Mouse (Mus musculus) liver, adult 2 months (tissue): ENCODE results near the gene Padi2. TPM values are rescaled to one million over a fixed set of nuclear protein-coding genes. Genes with fewer than 3 reads are reported as not detected.

ENCODE experiments used
- DNase-seq: peaks from one replicate; pipeline ENCODE4 v3.0.0-alpha.2; 2011; ENCODE audit warnings: low read depth, low spot score; ENCODE audit errors: extremely low read depth
- H3K27ac ChIP-seq: fragments of 200-500 bp; replicated peaks from 2 replicates; pipeline ENCODE4 v1.5.1; 2012; ENCODE audit warnings: low read depth, mild to moderate bottlenecking, control low read depth, inconsistent platforms, low read length; ENCODE audit not compliant: insufficient read depth
- H3K27me3 ChIP-seq: fragments of 200-500 bp; 2 replicates; pipeline ENCODE4 v1.6.1; 2012; ENCODE audit warnings: mild to moderate bottlenecking, moderate library complexity, low read length, inconsistent platforms; ENCODE audit not compliant: control insufficient read depth, insufficient read depth
- H3K36me3 ChIP-seq: fragments of 200-500 bp; 2 replicates; pipeline ENCODE4 v1.6.1; 2012; ENCODE audit warnings: low read length, inconsistent platforms; ENCODE audit not compliant: control insufficient read depth, insufficient read depth
- H3K4me1 ChIP-seq: fragments of 200-500 bp; 2 replicates; pipeline ENCODE4 v1.6.1; 2011; ENCODE audit warnings: low read length; ENCODE audit not compliant: control insufficient read depth, insufficient read depth
- H3K4me3 ChIP-seq: fragments of 200-500 bp; 2 replicates; pipeline ENCODE4 v1.5.1; 2011; ENCODE audit warnings: low read depth, mild to moderate bottlenecking, control low read depth, low read length, moderate library complexity; ENCODE audit not compliant: insufficient read depth
- H3K79me2 ChIP-seq: fragments of 200-500 bp; 2 replicates; pipeline ENCODE4 v1.6.1; 2012; ENCODE audit warnings: inconsistent platforms, mild to moderate bottlenecking, low read length, moderate library complexity; ENCODE audit not compliant: control insufficient read depth, insufficient read depth
- H3K9ac ChIP-seq: fragments of 200-500 bp; 2 replicates; pipeline ENCODE4 v1.6.1; 2012; ENCODE audit warnings: low read depth, mild to moderate bottlenecking, control low read depth, inconsistent platforms, low read length
- CTCF ChIP-seq: fragments of 200-500 bp; IDR thresholded peaks from 2 replicates; pipeline ENCODE4 v1.5.1; 2011; ENCODE audit warnings: low read depth, low read length, control low read depth
- POLR2A ChIP-seq: fragments of 200-500 bp; IDR thresholded peaks from 2 replicates; pipeline ENCODE4 v1.6.1; 2011; ENCODE audit warnings: low read length, control low read depth; ENCODE audit not compliant: insufficient read depth; ENCODE audit errors: extremely low read depth
- WGBS: fragments of 180-500 bp; shearing (Covaris S2); methylation state at CpG from one replicate; pipeline ENCODE4 v1.1.7; 2018; 5-methylcytosine and 5-hydroxymethylcytosine counted together
- polyA plus RNA-seq: library from polyadenylated mRNA; depleted of rRNA; stranded (reverse); fragments of >200 nt; gene quantifications from 2 replicates; pipeline ENCODE4 v1.2.3, GENCODE M21; 2012; rRNA removed
- total RNA-seq: library from RNA; depleted of rRNA; stranded (reverse); fragments of >200 nt; gene quantifications from 2 replicates; pipeline ENCODE4 v1.2.3, GENCODE M21; 2014; rRNA removed

Gene Padi2
- 0.09 and 0.13 TPM in 2 replicates for total RNA-seq
- polyA plus RNA-seq = 0.21 and 0.25 TPM in 2 replicates

- TF ChIP-seq POLR2A = no peak
- TF ChIP-seq CTCF = no peak
- H3K9ac ChIP-seq = no peak within 1 kb of the TSS
Observed at GRCm38 (mm10) chr4:140906076-140906826, at the start of gene Padi2. Gene Padi2 (plus strand): TSS chr4:140906344.

DNA sequence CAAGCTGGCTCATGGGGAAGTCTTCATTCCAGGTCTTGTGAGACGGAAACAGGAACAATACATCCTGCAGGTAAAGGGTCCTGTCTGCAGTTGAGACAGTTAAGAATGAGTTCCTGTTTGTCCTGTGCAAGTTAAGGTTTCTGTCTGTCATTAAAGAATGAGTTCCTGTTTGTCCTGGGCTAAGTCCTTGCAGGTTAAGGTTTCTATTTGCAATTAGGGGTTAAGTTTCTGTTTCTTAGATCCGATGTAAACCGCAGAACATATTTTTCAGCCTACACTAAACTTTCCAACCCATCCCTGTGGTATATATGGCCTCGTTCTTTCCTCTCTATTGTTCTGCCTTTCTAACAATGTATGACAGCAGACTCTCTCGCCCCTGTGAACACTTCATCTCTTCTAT lies 49.1 kb upstream of the Padi2 start:
- Histone ChIP-seq H3K27me3 (no peaks in the 10 kb centered on the region), H3K4me3 (no peak overlapping the region), H3K27ac (no peak overlapping the region), H3K4me1 (peaks cover 25% of the 10 kb centered on the region), H3K79me2 (no peaks in the 10 kb centered on the region), H3K36me3 (no peaks in the 10 kb centered on the region), H3K9ac (no peak overlapping the region)
- TF ChIP-seq POLR2A = no peak
- TF ChIP-seq CTCF = no peak
- WGBS = 72% methylated on average over 5 of the region's 5 CpGs
- no peak for DNase-seq

More at GRCm38 (mm10) chr4:140906076-140906826, at the start of gene Padi2:
- no peaks in the 10 kb centered on the region for H3K79me2 ChIP-seq
- DNase-seq = peak; percentile 8
- peaks cover 3% of the 10 kb centered on the region; the same call in 1 of the 2 replicates for H3K27me3 ChIP-seq
- 0 out of 2 replicates have a peak, but pooled peaks cover 1% of the 10 kb centered on the region for H3K4me1 ChIP-seq
- H3K4me3 ChIP-seq = peak within 1 kb of the TSS; percentile 31; the same call in 1 of the 2 replicates
- no peak within 1 kb of the TSS for H3K27ac ChIP-seq
- no peaks in the 10 kb centered on the region for H3K36me3 ChIP-seq
- WGBS = 2% methylated on average over 37 of the region's 37 CpGs

DNA sequence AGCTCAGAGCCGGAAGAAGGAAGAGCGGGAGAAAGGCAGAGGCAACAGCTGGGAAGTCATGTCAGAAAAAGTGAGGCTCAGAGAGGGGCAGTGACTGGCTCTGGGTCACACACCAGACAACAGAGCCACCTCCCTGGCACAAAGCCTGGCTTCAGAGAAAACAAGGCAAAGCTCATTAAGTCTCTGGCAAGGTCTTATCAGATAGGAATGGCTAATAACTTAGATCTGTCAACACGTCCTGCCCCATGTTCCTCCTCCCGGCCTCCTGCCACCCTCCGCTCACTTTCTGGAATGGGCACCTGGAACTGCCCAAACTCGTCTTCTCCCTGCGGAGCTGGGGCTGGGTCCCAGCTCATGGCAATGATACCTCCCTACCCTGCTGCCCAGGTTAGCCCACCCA lies 48.3 kb upstream of the Padi2 start:
- WGBS = 17% methylated on average over 7 of the region's 7 CpGs
- H3K9ac ChIP-seq = peak overlapping the region; percentile 21; the same call in 1 of the 2 replicates
- H3K4me1 ChIP-seq = peaks cover 30% of the 10 kb centered on the region

DNA sequence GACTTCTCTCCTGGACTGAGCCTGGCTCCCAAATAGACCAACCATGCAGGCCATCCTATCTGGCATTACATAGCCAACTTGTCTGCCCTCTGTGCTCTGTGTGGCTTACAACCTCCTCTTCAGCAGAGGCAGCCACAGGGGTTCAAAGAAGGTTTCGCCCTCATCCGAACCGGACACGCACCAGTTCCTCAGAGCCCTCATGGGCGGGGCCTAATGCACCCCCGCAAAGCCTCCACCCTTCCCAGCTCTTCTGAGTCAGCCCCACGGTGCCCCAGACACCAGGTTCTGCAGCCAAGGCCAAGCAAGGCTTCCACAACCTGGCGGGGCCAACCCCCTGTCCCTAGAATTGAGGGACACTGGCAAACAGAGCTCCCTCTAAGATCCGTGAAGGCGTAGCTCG lies 46.9 kb upstream of the Padi2 start:
- no peaks in the 10 kb centered on the region for H3K36me3 ChIP-seq
- no peak overlapping the region for H3K27ac ChIP-seq
- H3K27me3 ChIP-seq = no peaks in the 10 kb centered on the region
- WGBS = 88% methylated on average over 11 of the region's 11 CpGs
- no peak for TF ChIP-seq CTCF
- no peak for TF ChIP-seq POLR2A
- no peak overlapping the region for H3K9ac ChIP-seq
- peaks cover 30% of the 10 kb centered on the region for H3K4me1 ChIP-seq
- no peak overlapping the region for H3K4me3 ChIP-seq
- no peak for DNase-seq
- no peaks in the 10 kb centered on the region for H3K79me2 ChIP-seq

More for the DNA sequence above, 48.3 kb upstream of the Padi2 start:
- Histone ChIP-seq H3K27me3 (no peaks in the 10 kb centered on the region), H3K36me3 (no peaks in the 10 kb centered on the region), H3K27ac (no peak overlapping the region; the same call in 1 of the 2 replicates), H3K4me3 (no peak overlapping the region), H3K79me2 (no peaks in the 10 kb centered on the region)
- TF ChIP-seq POLR2A (no peak), CTCF (no peak)
- DNase-seq = peak; percentile 97

GRCm38 (mm10) chr4:140860125-140860766 lies 45.9 kb upstream of the Padi2 start:
- TF ChIP-seq CTCF (no peak), POLR2A (no peak)
- WGBS = 23% methylated on average over 7 of the region's 7 CpGs

More at GRCm38 (mm10) chr4:140860125-140860766, 45.9 kb upstream of the Padi2 start:
- H3K36me3 ChIP-seq = no peaks in the 10 kb centered on the region
- peaks cover 26% of the 10 kb centered on the region for H3K4me1 ChIP-seq
- peak; percentile 97 for DNase-seq
- no peaks in the 10 kb centered on the region for H3K79me2 ChIP-seq
- peak overlapping the region; percentile 76 for H3K27ac ChIP-seq
- H3K27me3 ChIP-seq = no peaks in the 10 kb centered on the region
- no peak overlapping the region for H3K9ac ChIP-seq
- H3K4me3 ChIP-seq = no peak overlapping the region
